Mouse (Mus musculus) hindbrain, embryonic 15.5 days (tissue): ENCODE data around the gene Hand2. TPM values are rescaled to one million over a fixed set of nuclear protein-coding genes. Genes with fewer than 3 reads are reported as not detected.

Source experiments
- ATAC-seq: fragments of 200-750 bp; cut with Nextera tagmentation; 2 replicates; pipeline ENCODE4 v1.8.0; 2017; ENCODE audit warnings: low read depth, moderate number of reproducible peaks, moderate TSS enrichment; ENCODE audit not compliant: low FRiP score
- H3K27ac ChIP-seq: fragments of 300-500 bp; sonication (generic); replicated peaks from 2 replicates; pipeline ENCODE4 v1.5.1; 2015; ENCODE audit warnings: mild to moderate bottlenecking, inconsistent platforms
- H3K27me3 ChIP-seq: fragments of 300-500 bp; sonication (generic); 2 replicates; pipeline ENCODE4 v1.6.1; 2015; ENCODE audit warnings: control low read depth, inconsistent platforms
- H3K36me3 ChIP-seq: fragments of 300-500 bp; sonication (generic); 2 replicates; pipeline ENCODE4 v1.6.1; 2015; ENCODE audit warnings: control low read depth, inconsistent platforms
- H3K4me1 ChIP-seq: fragments of 300-500 bp; sonication (generic); replicated peaks from 2 replicates; pipeline ENCODE4 v1.6.1; 2015; ENCODE audit warnings: control low read depth, inconsistent platforms
- H3K4me2 ChIP-seq: fragments of 300-500 bp; sonication (generic); 2 replicates; pipeline ENCODE4 v1.6.1; 2015; ENCODE audit warnings: moderate library complexity, mild to moderate bottlenecking, inconsistent platforms
- H3K4me3 ChIP-seq: fragments of 300-500 bp; sonication (generic); 2 replicates; pipeline ENCODE4 v1.5.1; 2015; ENCODE audit warnings: mild to moderate bottlenecking, inconsistent platforms
- H3K9ac ChIP-seq: fragments of 300-500 bp; sonication (generic); 2 replicates; pipeline ENCODE4 v1.6.1; 2015; ENCODE audit warnings: inconsistent platforms
- H3K9me3 ChIP-seq: fragments of 300-500 bp; sonication (generic); 2 replicates; pipeline ENCODE4 v1.6.1; 2016; ENCODE audit warnings: control low read depth, inconsistent platforms
- WGBS: fragments of 180-500 bp; shearing (Covaris S2); methylation state at CpG from one replicate; pipeline ENCODE4 v1.1.7; 2015; 5-methylcytosine and 5-hydroxymethylcytosine counted together
- polyA plus RNA-seq: library from polyadenylated mRNA; unstranded; fragments of >200 nt; fragmentation: Nextera tagmentation; extraction: Ambion mirVana; gene quantifications from 2 replicates; pipeline ENCODE4 v1.2.1, GENCODE M21; 2015

Gene Hand2
- polyA plus RNA-seq, 1 experiment from 2014 or later = not detected

DNA sequence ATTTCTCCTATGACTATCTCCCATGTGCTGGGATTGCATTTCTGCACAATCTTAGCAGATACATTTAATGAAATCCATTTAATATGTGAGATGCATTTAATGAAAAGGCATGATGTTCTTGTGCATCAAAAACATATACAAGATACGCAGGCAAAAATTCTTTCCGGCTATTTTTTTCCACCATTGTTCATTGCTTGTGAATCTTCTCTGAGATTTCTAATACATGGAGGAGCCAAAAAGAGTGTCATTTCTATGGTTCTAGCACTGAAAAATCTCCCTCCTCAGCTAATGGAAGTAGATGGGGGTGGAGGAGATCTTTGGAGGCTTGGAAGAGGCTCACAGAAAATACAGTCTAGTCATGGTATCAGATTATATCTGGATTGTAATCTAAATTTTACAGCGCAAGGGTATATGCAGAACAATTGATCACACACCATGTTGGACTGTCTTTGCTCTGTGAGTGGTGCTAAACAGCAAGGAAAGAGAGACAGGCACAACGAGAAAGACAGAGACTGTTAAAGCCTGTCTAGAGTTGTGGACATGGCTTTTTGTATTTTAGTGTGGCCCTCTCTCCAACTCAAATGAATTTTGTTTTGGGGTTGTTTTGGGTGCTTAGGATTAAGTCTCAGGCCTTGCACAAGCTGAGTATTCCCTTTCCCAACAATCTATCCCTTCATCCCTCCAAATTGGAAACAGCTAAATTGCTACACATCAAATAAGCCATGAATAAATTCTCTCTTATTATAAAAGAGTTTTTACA is 16.7 kb downstream of the Hand2 start:
- no peak for ATAC-seq
- Histone ChIP-seq H3K4me1 (peaks cover 8% of the 10 kb centered on the region), H3K27ac (no peak overlapping the region), H3K36me3 (no peaks in the 10 kb centered on the region), H3K9me3 (no peaks in the 10 kb centered on the region), H3K27me3 (peaks cover 98% of the 10 kb centered on the region), H3K9ac (no peak overlapping the region), H3K4me2 (no peak overlapping the region), H3K4me3 (no peak overlapping the region)
- 39% methylated on average over 4 of the region's 4 CpGs for WGBS

- Histone ChIP-seq H3K36me3 (no peaks in the 10 kb centered on the region), H3K9ac (no peak overlapping the region), H3K4me3 (no peak overlapping the region), H3K9me3 (no peaks in the 10 kb centered on the region), H3K27me3 (peaks cover 99% of the 10 kb centered on the region), H3K27ac (no peak overlapping the region), H3K4me1 (peaks cover 8% of the 10 kb centered on the region), H3K4me2 (no peak overlapping the region)
- no peak for ATAC-seq
- 3% methylated on average over 14 of the region's 14 CpGs for WGBS
Observed at GRCm38 (mm10) chr8:57339711-57340650, 19.2 kb downstream of the Hand2 start.

DNA sequence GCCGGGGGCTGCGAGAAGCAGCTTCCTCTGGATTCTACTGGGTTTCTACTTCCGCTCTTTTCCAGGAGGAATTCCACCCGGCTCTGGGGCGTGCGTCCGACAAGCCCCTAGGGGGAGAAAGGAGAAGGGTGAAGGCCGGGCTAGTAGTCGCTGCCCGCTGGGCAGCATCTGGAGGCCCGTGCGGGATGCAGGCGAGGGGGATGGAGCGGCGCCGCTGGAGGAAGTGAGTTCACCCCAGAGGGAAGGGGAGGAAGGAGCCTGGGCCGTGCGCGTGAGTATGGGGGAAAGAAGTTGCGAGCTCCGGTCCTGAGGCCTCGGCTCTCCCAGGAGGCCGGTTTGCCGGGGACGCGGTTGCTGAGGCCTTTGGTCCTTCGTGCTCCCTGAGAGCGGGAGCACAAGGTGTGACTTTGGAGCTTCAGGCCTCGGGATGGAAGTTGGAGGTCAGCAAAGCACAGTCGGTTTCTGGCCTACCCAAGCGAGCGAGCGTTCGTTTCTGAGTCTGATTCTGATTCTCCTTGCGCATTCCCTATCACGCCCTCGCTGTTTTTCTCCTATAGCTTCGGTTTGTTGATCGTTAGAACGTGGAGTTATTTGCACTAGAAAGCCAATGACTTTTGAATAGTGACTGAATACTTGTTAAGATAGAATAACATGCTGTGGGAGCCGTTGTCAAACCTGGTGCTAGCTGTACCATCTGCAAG is 20.2 kb downstream of the Hand2 start:
- H3K27me3 ChIP-seq = peaks cover 99% of the 10 kb centered on the region
- no peaks in the 10 kb centered on the region for H3K9me3 ChIP-seq
- no peaks in the 10 kb centered on the region for H3K36me3 ChIP-seq
- peak overlapping the region; percentile 30 for H3K4me2 ChIP-seq
- no peak for ATAC-seq
- WGBS = under 1% methylated on average over 41 of the region's 41 CpGs
- no peak overlapping the region for H3K27ac ChIP-seq
- H3K9ac ChIP-seq = no peak overlapping the region
- H3K4me3 ChIP-seq = peak overlapping the region; percentile 13; the same call in 1 of the 2 replicates
- H3K4me1 ChIP-seq = peaks cover 8% of the 10 kb centered on the region

- H3K27ac ChIP-seq = no peak overlapping the region
- no peaks in the 10 kb centered on the region for H3K9me3 ChIP-seq
- WGBS = 2% methylated on average over 6 of the region's 6 CpGs
- ATAC-seq = no peak; the same call in 1 of the 2 replicates
- H3K4me3 ChIP-seq = no peak overlapping the region
- peaks cover 8% of the 10 kb centered on the region for H3K4me1 ChIP-seq
- H3K9ac ChIP-seq = no peak overlapping the region
- no peaks in the 10 kb centered on the region for H3K36me3 ChIP-seq
- H3K4me2 ChIP-seq = no peak overlapping the region
- peaks cover 99% of the 10 kb centered on the region for H3K27me3 ChIP-seq
Observed at GRCm38 (mm10) chr8:57341541-57341840, 20.7 kb downstream of the Hand2 start.

- WGBS = 2% methylated on average over 10 of the region's 12 CpGs
- no peak for ATAC-seq
Observed at GRCm38 (mm10) chr8:57342386-57343090, 21.8 kb downstream of the Hand2 start.

DNA sequence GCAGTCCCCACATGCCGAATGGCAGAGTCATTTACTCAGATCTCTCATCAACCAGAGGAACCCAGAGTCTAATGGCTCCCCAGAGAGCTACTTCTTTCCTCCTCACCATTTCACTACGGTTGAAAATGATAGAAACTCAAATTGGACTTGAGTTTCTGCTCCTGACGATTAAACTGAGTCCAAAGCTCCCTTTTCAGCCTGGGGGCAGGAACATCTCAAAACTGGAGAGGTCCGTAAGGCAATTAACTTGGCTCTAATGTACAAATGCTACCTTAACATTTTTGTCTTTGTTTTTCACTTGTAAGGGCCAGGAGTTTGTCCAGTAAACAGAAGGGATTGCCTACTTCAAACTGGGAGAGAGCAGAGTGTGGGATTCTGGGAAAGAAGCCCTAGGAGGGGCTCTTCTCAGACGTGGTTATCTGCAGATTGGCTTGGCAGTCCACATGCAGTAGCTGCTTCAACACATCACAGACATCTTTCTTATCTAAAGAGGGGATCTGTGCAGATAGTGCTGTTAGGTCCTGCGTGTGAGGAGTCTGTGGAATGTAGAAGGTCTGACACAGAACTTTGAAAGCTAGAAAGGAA is 23.0 kb downstream of the Hand2 start:
- peaks cover 100% of the 10 kb centered on the region for H3K27me3 ChIP-seq
- peaks cover 8% of the 10 kb centered on the region for H3K4me1 ChIP-seq
- no peak for ATAC-seq
- H3K9ac ChIP-seq = no peak overlapping the region
- 4% methylated on average over 6 of the region's 6 CpGs for WGBS
- no peaks in the 10 kb centered on the region for H3K36me3 ChIP-seq
- H3K27ac ChIP-seq = no peak overlapping the region
- no peak overlapping the region for H3K4me2 ChIP-seq
- H3K9me3 ChIP-seq = no peaks in the 10 kb centered on the region
- no peak overlapping the region for H3K4me3 ChIP-seq

More at GRCm38 (mm10) chr8:57342386-57343090, 21.8 kb downstream of the Hand2 start:
- no peak overlapping the region for H3K4me2 ChIP-seq
- H3K9me3 ChIP-seq = no peaks in the 10 kb centered on the region
- H3K4me3 ChIP-seq = no peak overlapping the region
- H3K36me3 ChIP-seq = no peaks in the 10 kb centered on the region
- H3K4me1 ChIP-seq = peaks cover 8% of the 10 kb centered on the region
- H3K27me3 ChIP-seq = peaks cover 99% of the 10 kb centered on the region
- no peak overlapping the region for H3K9ac ChIP-seq
- no peak overlapping the region for H3K27ac ChIP-seq

DNA sequence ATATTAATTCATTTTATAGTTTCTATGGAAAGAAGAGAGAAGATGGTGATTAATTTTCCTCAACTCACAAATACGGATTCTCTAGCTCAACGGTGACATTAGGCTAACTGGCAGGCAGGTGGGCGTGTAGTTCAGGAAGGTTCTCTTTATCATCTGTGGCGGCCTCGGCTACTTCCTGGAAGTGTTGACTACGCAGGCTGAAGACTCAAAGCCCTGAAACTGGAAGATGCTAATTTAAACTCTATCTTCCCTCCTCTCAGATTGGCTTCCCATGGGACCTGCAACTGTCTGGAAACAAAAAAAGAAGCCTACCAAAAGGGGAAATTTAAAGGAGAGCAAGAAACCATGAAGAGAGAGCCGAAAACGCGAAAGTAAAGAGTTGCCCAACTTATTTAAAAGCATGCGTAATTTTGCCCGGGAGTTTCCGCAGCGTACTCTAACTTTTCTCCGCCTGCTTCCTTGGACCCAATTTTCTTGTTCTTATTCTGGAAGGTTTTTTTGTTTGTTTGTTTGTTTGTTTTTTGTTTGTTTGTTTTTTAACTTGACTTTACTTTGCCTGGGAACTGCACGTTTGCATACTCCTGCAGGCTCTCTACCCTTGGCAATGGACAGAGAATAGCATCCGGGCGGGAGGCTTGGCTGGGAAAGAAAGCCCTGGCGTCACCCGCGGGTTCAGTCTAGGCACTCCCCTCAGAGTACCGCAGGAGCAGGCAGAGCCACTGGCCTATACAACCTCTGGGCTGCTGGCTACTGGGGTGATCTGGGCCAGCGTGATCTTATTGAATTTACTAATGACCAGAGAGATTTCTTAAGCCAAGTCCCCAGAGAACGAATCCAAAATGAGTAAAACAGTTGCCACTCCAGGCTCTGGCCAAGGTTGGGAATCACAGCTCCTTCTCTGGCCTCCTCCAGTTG is 24.4 kb downstream of the Hand2 start:
- Histone ChIP-seq H3K36me3 (no peaks in the 10 kb centered on the region), H3K9ac (no peak overlapping the region), H3K27me3 (peaks cover 100% of the 10 kb centered on the region), H3K9me3 (no peaks in the 10 kb centered on the region), H3K4me1 (peaks cover 8% of the 10 kb centered on the region), H3K4me2 (no peak overlapping the region), H3K4me3 (no peak overlapping the region), H3K27ac (no peak overlapping the region)
- WGBS = 1% methylated on average over 23 of the region's 23 CpGs
- no peak for ATAC-seq

GRCm38 (mm10) chr8:57346371-57346770 is 25.6 kb downstream of the Hand2 start:
- no peak for ATAC-seq
- Histone ChIP-seq H3K27me3 (peaks cover 98% of the 10 kb centered on the region), H3K27ac (no peak overlapping the region), H3K4me3 (no peak overlapping the region), H3K9ac (no peak overlapping the region), H3K9me3 (no peaks in the 10 kb centered on the region), H3K36me3 (no peaks in the 10 kb centered on the region), H3K4me1 (no peaks in the 10 kb centered on the region), H3K4me2 (no peak overlapping the region)
- 4% methylated on average over 7 of the region's 7 CpGs for WGBS

- Histone ChIP-seq H3K9me3 (no peaks in the 10 kb centered on the region), H3K36me3 (no peaks in the 10 kb centered on the region), H3K27ac (no peak overlapping the region), H3K4me2 (no peak overlapping the region), H3K9ac (no peak overlapping the region), H3K4me3 (no peak overlapping the region), H3K4me1 (no peaks in the 10 kb centered on the region), H3K27me3 (peaks cover 98% of the 10 kb centered on the region)
- WGBS = 8% methylated on average over 5 of the region's 5 CpGs
- ATAC-seq = no peak
Observed at GRCm38 (mm10) chr8:57347141-57347540, 26.4 kb downstream of the Hand2 start.

DNA sequence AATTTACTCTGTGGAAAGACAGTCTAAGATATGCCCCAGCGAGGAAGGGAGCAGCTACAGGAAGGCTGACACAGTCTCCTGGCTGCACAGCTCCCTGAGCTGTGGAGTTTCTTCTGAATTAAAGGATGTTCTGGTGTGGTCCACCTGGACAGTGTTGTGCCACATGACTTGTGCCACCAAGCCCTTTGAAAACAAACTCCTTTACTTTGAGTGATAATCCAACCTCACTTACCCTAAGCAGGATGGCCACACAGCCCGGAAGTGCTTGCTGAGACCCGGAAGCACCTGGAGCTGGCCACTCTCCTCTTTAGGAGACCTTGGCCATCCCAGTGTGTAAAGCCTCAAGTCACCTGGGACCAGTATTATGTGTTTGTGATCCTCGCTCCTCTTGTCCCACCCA is 27.5 kb downstream of the Hand2 start:
- Histone ChIP-seq H3K4me3 (no peak overlapping the region), H3K27ac (no peak overlapping the region), H3K4me1 (peaks cover 1% of the 10 kb centered on the region), H3K4me2 (no peak overlapping the region), H3K36me3 (no peaks in the 10 kb centered on the region), H3K9me3 (no peaks in the 10 kb centered on the region), H3K27me3 (peaks cover 98% of the 10 kb centered on the region), H3K9ac (no peak overlapping the region)
- ATAC-seq = no peak
- WGBS = 5% methylated on average over 4 of the region's 4 CpGs
